Mouse (Mus musculus): ENCODE measurements around the gene Pef1.

The Pef1 gene

GRCm38 (mm10) chr4:130095137-130095536 is 7.2 kb upstream of the Pef1 start:
- DNase-seq (ENCODE audit: low spot score) = peak; percentile 51

DNA sequence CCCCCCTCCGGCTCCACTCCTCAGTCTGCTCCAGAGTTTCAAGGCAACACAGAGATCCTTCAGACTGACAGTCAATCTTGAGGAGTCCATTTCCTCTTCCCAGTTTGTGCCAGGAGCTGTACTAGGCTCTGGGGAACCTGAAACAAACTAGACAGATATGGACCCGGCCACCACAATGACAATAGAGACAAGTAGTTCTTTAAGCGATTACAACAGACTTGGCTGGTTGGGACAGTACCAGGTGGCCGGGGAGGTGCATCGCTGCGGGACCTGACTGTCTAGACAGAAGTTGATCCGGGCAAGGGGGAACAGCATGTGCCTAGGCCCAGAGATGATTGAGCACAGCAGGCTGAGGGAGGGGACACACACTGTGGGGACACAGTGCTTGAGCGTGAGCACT is 1.2 kb upstream of the Pef1 start:
- no peak for DNase-seq (ENCODE audit: low spot score)

DNA sequence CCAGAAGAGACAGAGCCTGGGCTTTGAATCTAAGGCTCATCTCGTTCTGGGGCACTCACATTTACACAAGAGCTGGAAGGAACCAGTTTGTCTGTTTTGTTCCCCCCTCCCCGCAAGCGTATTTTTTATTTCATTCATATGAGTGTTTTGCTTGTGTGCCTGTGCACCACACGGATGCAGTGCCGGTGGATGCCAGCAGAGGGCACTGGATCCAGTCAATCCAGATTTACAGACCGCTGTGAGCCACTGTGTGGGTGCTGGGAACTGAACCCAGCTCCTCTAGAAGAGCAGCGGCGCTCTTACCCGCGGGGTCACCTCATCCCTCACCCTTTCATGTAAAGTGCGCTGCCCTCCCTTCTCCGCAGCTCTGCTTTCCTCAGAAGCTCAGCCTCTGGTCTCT is 1.3 kb downstream of the Pef1 start:
- DNase-seq (ENCODE audit: low spot score) = no peak

DNA sequence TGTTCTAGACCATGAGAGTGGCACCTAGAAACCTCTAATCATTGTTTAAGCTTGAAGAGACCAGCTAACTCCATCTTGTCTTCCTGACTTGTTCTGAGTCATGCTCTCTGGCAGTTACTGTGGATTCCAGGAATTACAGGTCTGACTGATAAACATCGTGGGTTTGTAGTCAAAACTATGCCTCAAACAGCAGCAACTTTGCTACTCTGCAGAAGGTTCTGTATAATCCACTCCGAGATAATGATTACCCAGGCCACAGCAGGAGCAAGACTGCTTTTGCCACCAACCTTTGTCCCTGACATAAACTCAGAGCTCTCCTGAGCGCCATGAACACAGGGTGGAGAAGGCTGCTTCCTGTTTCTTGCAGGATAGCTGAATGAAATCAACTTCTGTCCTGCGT is 2.2 kb downstream of the Pef1 start:
- DNase-seq (ENCODE audit: low spot score) = no peak

DNA sequence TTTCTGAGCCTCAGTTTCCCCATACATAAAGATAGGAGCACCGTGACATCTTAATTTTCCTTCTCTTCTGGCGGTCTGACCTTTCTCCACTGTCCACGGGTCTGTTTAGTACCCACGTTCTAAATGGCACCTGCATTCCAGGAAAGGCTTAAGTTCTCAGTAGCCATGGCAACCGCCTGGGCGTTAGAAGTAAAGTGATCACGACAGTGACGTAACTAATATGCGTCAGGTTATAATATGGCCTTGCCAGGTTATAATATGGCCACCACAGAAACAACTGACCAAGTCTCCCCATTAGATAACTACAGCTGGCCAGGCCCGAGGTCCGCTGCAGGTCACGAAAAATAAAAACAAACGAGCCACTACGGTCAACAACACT is 4.7 kb downstream of the Pef1 start:
- DNase-seq (ENCODE audit: low spot score) = no peak

DNA sequence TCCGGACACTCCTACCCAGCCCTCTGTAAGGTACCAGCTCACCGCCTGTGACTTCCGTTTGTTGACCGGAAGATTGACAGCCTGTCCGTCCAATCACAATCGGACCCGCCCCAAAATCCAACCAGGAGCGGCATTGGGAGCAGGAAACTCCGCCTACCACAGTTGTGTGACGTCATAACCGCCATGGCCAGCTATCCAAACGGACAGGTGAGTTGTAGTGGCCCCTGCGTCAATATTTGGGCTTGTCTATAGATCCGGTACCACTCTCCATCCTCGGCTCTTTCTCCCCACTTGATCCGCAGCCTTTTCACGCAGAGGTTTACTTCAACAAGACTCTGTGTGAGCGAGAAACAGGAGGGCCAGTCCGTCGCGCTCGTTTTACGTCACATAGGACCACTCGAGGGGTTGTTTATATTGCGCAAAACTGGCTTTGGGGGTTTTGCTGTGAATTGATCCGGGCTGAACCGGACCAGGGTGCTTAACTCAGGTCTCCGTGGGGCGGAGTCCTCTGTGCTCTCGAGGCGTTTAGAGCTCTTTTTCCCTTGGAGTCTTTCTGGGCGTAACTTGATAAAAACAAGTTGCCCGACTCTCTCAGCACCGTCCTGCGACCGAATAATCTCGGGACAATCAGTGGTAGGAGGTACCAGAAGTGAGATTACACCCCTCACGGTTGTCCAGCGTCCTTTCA is 5.2 kb downstream of the Pef1 start:
- DNase-seq (ENCODE audit: low spot score) = peak; percentile 100

DNA sequence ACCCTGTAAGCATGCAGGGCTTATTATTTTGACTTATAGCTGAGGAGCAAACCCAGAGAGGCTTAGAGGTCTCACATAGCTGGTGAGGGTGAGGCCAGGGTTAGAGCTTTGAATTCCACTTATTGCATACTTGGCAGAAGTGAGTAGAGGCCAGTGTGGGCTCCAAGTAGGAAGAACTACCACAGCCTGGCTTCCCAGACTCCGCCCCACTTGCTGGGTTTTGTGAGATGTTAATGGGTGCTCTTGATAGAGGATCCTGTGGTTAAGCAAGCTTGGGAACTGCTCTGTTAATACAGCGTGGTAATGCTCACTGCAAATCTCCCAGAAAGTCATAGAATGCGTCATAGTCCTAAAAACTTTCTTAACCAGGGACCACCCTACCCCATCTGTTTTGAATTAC is 6.6 kb downstream of the Pef1 start:
- DNase-seq (ENCODE audit: low spot score) = no peak

DNA sequence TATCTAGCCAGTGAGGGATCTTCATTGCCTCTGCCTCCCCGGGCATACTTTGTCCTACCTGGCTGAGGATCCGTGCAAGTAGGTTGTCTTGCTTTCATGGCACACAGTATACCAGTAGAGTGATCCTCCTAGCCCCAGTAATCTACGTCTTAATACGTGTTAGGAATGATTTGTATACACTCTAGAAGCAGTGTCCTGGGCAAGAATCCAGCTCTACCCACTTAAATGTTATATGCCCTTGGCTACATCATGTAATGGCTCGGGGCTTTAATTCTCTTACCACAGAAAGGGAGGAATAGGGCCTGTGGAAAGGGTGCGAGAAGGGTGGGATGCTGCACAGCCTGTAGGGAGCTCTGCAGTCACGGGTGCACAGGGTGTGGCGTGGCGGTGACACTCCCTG is 7.3 kb downstream of the Pef1 start:
- DNase-seq (ENCODE audit: low spot score) = no peak

- no peak for DNase-seq (ENCODE audit: low spot score)
Measured at GRCm38 (mm10) chr4:130110091-130110490, 7.7 kb downstream of the Pef1 start.

DNA sequence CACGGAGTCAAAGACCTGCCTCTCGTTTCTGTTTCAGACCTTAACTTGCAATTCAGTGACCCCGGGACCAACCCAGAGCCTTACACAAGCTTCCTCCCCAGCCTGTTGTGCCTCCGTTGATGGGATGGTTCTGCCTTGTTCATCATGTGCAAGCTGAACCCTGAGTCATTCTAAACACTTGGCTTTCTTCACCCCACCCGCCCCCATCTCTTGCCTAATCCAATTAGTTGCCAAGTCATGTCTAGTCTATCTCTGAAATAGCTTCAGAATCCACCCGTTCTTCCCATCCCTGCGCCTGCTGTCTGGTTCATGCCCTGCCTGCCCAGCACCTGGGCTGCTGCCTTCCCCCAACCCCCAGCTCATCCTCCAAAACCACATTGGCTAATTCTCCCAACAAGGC is 9.9 kb downstream of the Pef1 start:
- no peak for DNase-seq (ENCODE audit: low spot score)

DNA sequence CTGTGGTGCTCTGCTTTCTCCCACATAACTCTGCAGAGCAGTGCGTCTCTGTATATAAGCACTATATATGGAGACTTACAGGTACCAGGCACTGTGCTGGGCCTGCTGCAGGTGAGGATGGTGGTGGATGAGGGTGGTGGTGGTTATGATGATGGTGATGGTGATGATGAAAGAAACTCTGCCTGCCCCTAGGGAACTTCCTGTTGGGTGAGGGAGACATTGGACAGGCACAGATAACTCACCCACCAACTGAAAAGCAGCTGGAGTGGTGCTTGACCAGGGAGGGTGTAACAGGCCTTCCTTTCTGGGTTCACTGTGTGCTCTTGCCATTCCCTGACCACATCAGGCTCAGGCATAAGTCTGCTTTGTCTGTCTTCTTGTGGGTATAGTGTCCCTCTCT is 10.4 kb downstream of the Pef1 start:
- no peak for DNase-seq (ENCODE audit: low spot score)

DNA sequence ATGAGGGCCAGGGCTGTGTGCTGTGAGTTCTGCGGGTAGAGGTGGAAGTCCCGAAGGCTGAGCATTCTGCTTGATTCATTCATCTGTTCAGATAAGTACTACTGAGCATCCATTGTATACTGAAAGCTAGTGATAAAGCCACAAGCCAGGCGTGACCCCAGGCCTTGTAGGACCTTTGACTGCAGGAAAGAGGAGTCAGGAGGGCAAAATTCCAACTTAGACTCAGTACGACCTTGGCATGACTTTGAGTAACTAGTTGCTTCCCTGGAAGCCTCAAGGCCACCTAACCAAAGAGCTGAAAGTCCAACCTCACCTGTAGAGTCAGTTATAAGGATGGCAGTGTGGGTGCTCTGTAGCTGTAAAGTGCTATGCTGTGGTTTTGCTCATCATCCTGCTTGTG is 18.4 kb downstream of the Pef1 start:
- no peak for DNase-seq (ENCODE audit: low spot score)

GRCm38 (mm10) chr4:130121560-130121959 is 19.2 kb downstream of the Pef1 start:
- no peak for DNase-seq (ENCODE audit: low spot score)

DNA sequence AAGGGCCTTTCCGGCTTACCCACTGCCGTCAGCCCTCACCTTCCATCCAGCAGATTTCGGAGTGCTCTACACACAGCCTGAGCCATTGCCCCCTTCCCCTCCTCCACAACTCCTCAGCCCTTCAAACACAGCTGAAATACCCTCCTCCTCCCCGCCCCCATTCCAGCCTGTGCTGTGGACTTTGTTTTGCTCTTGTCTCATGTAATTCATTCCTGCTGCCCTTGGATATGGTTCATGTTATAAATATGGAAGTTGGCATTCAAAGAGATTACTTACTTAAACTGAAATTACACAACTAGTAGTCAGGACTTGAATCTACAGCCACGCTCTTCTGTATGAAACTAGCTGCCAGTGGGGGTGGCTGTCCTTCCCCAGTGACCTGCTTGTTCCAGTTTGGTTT is 20.7 kb downstream of the Pef1 start:
- no peak for DNase-seq (ENCODE audit: low spot score)

- no peak for DNase-seq (ENCODE audit: low spot score)
Measured at GRCm38 (mm10) chr4:130124110-130124509, 21.8 kb downstream of the Pef1 start.

DNA sequence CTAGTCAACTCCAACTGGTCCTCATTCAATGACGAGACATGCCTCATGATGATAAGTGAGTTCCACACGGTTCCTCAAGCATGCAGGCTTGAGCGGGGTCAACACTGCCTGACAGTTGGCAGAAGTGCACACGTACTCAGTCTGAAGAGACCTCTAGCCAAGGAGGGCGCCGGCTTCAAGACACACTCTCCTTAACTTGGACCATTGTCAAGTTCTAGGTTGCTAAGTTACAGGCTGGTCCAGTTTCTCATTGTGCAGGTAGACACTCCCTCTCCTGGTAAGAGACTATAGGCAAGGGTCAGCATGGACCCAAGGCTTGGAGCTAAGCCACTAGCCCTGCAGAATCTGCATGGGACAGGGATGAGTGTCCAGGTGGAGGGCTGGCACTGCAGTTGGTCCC is 22.8 kb downstream of the Pef1 start:
- DNase-seq (ENCODE audit: low spot score) = no peak

GRCm38 (mm10) chr4:130125935-130126334 is 23.6 kb downstream of the Pef1 start:
- no peak for DNase-seq (ENCODE audit: low spot score)

GRCm38 (mm10) chr4:130128907-130129306 is 26.5 kb downstream of the Pef1 start:
- DNase-seq (ENCODE audit: low spot score) = no peak

- no peak for DNase-seq (ENCODE audit: low spot score)
Measured at GRCm38 (mm10) chr4:130130082-130130481, 27.7 kb downstream of the Pef1 start.

DNA sequence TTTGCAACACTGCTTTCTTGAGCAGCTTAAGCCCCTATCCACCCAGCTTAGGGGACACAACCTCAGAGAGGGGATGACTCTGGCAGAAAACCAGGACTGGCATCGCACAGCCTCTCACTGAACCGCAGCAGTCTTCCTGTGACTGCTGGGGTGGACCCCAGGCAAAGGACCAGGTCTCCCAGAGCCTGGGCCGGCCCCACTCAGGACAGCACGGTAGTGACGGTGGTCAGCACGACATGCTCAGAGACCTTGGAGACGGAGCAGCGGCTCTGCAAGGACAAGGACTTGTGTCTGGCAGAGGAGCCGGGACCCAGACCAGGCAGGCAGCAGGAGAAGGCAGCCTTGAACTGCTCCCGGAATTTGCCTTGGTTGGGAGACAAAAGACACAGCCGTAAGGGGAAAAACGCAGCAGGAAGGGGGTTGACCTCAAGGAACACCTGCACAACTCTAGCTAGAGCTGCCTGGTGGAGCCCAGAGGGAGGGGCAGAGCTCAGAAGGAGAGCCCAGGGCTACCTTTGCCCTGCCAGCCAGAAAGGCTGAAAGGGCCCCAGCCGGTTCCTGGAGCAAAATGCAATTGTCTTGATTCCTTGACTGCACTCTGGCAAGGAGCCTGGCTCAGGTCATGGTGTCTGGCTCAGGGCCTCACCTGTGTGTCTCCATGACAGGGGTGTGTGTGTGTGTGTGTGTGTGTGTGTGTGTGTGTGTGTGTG is 28.4 kb downstream of the Pef1 start:
- no peak for DNase-seq (ENCODE audit: low spot score)

DNA sequence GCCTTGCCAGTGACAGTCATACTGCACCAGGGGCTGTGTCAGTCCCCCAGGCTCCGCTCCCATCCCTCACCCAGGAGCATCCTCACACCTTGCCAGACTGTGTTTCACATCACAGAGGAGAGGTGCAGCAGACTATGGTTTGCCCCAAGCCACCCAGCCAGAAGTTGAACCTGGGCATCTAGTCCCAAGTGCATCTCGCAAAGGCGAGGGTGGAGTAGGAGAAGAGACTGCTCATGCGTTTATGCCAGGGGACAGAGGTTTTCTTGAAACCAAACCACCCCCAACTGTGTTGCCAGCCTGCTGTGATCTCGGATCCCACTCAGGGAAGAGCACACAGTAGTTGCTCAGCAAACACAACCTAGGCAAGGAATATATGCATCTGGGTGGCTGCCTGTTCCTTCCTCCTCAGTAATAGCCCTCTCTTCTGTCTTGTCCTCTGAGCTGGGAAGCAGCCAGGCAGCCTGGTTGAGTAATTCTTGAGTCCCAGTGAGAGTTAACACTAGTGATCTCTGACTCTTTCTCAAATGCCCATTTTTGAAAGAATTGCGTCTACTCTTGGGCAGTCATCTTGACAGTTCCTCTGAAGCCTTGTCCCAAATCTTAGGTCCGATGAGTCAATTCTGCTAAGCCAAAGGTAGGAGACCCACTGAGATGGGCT is 29.2 kb downstream of the Pef1 start:
- DNase-seq (ENCODE audit: low spot score) = no peak

DNA sequence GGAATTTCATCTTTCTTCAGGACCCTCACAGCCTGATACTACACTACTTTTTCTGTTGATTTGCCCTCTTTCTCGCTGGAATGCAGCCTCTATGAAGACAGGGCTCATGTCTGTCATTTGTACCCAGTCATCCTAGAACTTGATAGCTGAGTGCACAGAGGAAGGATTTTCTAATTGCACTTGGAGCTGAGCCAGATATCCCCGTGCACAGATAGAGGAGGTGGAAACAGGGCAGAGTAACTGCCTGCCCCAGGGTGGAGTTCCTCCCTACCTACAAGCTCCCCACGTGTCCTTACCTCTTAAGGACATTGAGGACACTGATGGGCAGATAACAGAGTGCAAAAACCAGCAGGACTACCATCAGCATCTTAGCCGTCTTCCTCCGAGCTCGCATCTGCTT is 31.0 kb downstream of the Pef1 start:
- no peak for DNase-seq (ENCODE audit: low spot score)

GRCm38 (mm10) chr4:130138441-130139213 is 36.3 kb downstream of the Pef1 start:
- peak; percentile 87 for DNase-seq (ENCODE audit: low spot score)
